Mouse (Mus musculus): ENCODE results near the gene Nacc2. TPM values are rescaled to one million over a fixed set of nuclear protein-coding genes. Genes with fewer than 3 reads are reported as not detected.
A peak's percentile ranks its signal among the peaks of the same experiment; 100 is the strongest.

The Nacc2 gene
- polyA plus RNA-seq, 1 experiment from 2014 or later: 5.5 TPM

DNA sequence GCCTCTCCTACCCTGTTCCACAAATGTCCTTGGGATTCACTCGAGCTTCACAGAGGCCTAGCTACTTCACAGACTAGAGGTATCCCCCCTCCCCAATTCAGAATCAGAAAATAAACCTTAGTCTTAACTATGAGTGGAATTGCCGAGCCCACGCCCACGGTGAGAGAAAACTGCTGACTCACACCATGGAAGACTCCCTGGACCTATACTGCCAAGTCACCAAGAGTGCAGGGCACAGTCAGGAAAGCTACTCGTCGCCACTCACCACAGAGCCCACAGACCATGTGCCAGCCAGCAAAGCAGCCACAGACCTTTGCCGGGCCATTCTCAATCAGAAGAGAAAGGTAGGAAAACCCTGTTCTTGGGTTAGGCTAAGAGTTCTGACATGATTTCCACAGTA is 54.8 kb downstream of the Nacc2 start:
- Histone ChIP-seq H3K4me3 (no peak overlapping the region), H3K9me3 (no peaks in the 10 kb centered on the region), H3K4me2 (no peak overlapping the region), H3K4me1 (0 out of 2 replicates have a peak, but pooled peaks cover 10% of the 10 kb centered on the region), H3K27ac (no peak overlapping the region), H3K27me3 (no peaks in the 10 kb centered on the region), H3K9ac (no peak overlapping the region), H3K36me3 (no peaks in the 10 kb centered on the region)
- ATAC-seq (ENCODE audit: insufficient number of reproducible peaks, low FRiP score, low TSS enrichment, low read depth): no peak
- 67% methylated on average over 7 of the region's 7 CpGs for WGBS

DNA sequence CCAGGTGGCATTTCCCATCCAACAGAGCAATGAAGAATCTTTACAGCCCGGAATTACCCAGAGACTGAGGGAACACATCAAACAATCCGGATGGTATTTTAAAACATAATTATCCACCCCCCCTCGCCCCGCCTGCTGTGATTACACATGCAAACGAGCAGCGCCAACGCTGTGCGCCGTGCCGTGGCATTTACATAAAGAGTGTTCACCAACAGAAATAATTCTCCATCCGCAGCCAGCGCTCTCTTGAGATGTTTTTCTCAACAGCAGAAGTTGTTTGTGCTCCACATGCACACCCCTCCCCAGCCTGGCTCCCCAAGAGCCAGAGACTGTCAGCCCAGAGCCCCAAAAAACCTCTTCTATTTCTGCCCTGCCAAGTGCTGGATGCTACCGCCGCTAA is 56.5 kb downstream of the Nacc2 start:
- H3K27me3 ChIP-seq: no peaks in the 10 kb centered on the region
- no peak overlapping the region for H3K9ac ChIP-seq
- no peak overlapping the region for H3K4me2 ChIP-seq
- H3K27ac ChIP-seq: no peak overlapping the region
- no peaks in the 10 kb centered on the region for H3K36me3 ChIP-seq
- H3K4me1 ChIP-seq: 0 out of 2 replicates have a peak, but pooled peaks cover 12% of the 10 kb centered on the region
- H3K4me3 ChIP-seq: no peak overlapping the region
- no peaks in the 10 kb centered on the region for H3K9me3 ChIP-seq
- no peak for ATAC-seq (ENCODE audit: insufficient number of reproducible peaks, low FRiP score, low TSS enrichment, low read depth)
- WGBS: 52% methylated on average over 14 of the region's 14 CpGs

DNA sequence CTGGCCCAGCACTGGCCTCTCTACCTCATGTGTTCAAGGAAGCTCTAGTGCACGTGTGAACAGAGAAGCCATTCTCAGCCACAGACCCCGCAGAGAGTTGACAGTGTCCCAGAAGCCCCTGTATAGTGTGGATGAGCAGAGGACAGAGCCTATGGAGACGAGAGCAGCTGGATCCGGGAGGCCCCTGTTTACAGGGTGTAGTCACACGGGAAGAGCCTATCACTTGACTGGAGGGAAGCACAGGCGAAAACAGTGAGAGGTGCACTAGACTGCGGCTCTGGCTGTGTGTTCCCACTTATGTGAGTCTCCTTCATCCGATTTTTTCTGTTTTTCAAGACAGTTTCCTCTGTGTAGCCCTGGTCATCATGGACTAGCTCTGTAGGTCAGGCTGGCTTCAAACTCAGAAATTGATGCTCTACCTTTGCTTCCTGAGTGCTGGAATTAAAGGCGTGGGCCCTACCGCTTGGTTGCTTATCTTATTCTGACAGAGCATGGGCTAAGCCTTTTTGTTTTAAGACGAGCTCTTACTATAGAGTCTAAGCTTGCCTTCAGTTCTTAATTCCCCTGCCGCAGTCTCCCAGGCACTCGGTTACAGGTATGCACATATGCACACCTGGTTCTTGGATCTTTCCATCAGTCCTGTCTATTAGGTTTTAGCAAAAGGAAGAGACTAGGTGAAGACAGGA is 60.1 kb downstream of the Nacc2 start:
- Histone ChIP-seq H3K4me1 (peaks cover 19% of the 10 kb centered on the region; the same call in 1 of the 2 replicates), H3K27me3 (no peaks in the 10 kb centered on the region), H3K4me2 (no peak overlapping the region), H3K27ac (no peak overlapping the region), H3K36me3 (peaks cover 6% of the 10 kb centered on the region; the same call in 1 of the 2 replicates), H3K4me3 (no peak overlapping the region), H3K9me3 (no peaks in the 10 kb centered on the region), H3K9ac (no peak overlapping the region)
- no peak for ATAC-seq (ENCODE audit: insufficient number of reproducible peaks, low FRiP score, low TSS enrichment, low read depth)
- 76% methylated on average over 13 of the region's 13 CpGs for WGBS

DNA sequence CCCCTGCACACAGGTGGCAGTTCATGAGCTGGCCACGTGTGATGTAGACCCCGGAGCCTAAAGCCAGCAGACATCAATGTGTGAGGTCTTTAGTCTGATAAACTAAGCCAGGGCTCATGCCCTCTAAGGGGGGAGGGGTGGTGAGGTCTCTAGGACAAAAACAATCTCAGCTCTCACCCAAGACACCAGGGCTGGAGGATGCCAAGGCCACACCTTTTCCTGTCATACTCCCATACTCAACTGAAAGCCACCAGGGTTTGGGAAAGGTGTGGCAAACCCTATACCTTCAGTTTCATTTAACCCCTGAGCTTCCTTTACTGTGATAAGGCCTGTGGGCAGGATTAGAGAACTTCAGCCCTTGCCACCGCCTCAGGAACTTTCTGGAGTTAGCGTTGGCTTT is 60.8 kb downstream of the Nacc2 start:
- no peak for ATAC-seq (ENCODE audit: insufficient number of reproducible peaks, low FRiP score, low TSS enrichment, low read depth)
- 61% methylated on average over 4 of the region's 4 CpGs for WGBS

DNA sequence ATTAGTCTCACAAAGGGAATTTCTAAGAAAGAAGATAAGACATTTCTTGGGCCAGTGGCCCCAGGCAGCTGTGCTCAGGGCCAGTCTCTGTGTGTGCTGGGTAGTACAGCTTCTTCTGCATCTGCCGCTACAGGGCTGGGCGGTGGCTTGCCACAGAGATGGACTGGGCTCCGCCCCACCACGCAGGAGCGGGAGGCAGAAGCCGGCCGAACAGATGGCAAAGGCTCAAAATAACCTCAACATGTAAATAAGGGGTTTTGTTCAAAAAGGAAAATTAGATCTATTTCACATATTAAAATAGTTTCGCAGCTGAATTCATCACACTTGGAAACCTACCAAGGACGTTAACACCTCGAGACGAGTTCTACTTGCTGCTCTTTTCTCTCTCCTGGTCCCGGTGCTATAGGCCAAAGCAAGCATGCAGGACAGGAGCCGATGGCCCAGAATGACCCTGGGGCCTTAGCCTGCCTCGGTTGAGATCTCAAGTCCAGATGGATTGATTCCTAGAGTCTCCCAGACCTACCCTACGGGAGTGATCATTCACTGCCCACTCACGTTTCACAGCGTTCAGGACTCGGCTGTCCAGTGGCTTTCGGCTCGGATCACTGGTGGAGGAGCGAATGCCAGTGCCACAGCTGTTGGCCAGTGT is 61.9 kb downstream of the Nacc2 start:
- H3K27me3 ChIP-seq: no peaks in the 10 kb centered on the region
- no peak overlapping the region for H3K4me3 ChIP-seq
- no peak for ATAC-seq (ENCODE audit: insufficient number of reproducible peaks, low FRiP score, low TSS enrichment, low read depth)
- no peak overlapping the region for H3K9ac ChIP-seq
- H3K4me1 ChIP-seq: peaks cover 19% of the 10 kb centered on the region; the same call in 1 of the 2 replicates
- peaks cover 6% of the 10 kb centered on the region; the same call in 1 of the 2 replicates for H3K36me3 ChIP-seq
- 0 out of 2 replicates have a peak overlapping the region, but pooled peaks have one; percentile 17 for H3K27ac ChIP-seq
- no peaks in the 10 kb centered on the region for H3K9me3 ChIP-seq
- WGBS: 55% methylated on average over 21 of the region's 21 CpGs
- H3K4me2 ChIP-seq: no peak overlapping the region

More for the DNA sequence above, 60.8 kb downstream of the Nacc2 start:
- H3K9ac ChIP-seq: no peak overlapping the region
- H3K4me1 ChIP-seq: peaks cover 19% of the 10 kb centered on the region; the same call in 1 of the 2 replicates
- no peaks in the 10 kb centered on the region for H3K27me3 ChIP-seq
- H3K4me2 ChIP-seq: no peak overlapping the region
- peaks cover 6% of the 10 kb centered on the region; the same call in 1 of the 2 replicates for H3K36me3 ChIP-seq
- H3K27ac ChIP-seq: no peak overlapping the region
- H3K4me3 ChIP-seq: no peak overlapping the region
- H3K9me3 ChIP-seq: no peaks in the 10 kb centered on the region

DNA sequence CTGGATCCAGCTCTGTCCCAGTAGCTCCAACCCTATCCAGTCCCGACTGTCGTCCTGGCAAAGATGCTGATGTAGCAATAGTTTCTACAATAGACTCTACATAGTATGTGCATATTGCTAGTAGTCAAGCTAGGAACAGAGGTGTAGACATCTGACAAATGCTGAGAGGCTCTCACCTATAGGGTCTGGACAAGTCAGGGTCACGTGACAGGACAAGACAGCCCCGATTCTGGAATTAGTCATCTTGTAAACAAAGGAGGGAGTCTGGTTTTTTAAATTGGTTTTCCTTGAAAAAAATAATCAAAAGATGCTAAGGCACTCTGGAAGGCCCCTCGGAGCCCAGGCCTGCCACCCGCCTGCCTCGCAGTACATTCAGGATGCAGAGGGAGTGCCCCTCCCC is 66.0 kb downstream of the Nacc2 start:
- Histone ChIP-seq H3K36me3 (peaks cover 6% of the 10 kb centered on the region; the same call in 1 of the 2 replicates), H3K9ac (no peak overlapping the region)
- ATAC-seq (ENCODE audit: insufficient number of reproducible peaks, low FRiP score, low TSS enrichment, low read depth): no peak

DNA sequence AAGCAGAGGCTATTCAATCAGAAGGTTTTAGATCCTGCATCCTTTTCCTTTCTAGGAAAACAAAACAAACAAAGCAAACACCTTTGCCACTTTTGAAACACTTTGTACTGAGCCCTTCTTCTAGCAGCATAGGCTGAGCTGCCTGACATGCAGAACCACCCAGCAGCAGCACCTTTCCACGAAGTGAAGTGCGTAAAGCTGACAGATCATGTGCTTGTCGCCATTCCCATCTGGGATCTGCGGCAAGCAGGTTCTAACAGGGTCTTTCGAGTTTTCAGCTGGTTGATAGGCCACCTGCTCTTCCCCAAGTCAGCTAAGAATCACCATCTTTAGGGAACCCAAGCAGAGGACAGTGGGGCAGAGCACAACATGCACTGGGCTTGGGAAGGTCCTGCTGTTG is 66.8 kb downstream of the Nacc2 start:
- 61% methylated on average over 5 of the region's 5 CpGs for WGBS
- Histone ChIP-seq H3K36me3 (peaks cover 6% of the 10 kb centered on the region; the same call in 1 of the 2 replicates), H3K9ac (no peak overlapping the region), H3K27me3 (no peaks in the 10 kb centered on the region), H3K27ac (no peak overlapping the region), H3K4me3 (no peak overlapping the region), H3K9me3 (no peaks in the 10 kb centered on the region), H3K4me2 (no peak overlapping the region), H3K4me1 (peaks cover 12% of the 10 kb centered on the region; the same call in 1 of the 2 replicates)
- ATAC-seq (ENCODE audit: insufficient number of reproducible peaks, low FRiP score, low TSS enrichment, low read depth): no peak

More for the DNA sequence above, 66.0 kb downstream of the Nacc2 start:
- H3K4me2 ChIP-seq: no peak overlapping the region
- no peaks in the 10 kb centered on the region for H3K9me3 ChIP-seq
- no peak overlapping the region for H3K27ac ChIP-seq
- peaks cover 17% of the 10 kb centered on the region; the same call in 1 of the 2 replicates for H3K4me1 ChIP-seq
- H3K27me3 ChIP-seq: no peaks in the 10 kb centered on the region
- WGBS: 80% methylated on average over 7 of the region's 7 CpGs
- no peak overlapping the region for H3K4me3 ChIP-seq

DNA sequence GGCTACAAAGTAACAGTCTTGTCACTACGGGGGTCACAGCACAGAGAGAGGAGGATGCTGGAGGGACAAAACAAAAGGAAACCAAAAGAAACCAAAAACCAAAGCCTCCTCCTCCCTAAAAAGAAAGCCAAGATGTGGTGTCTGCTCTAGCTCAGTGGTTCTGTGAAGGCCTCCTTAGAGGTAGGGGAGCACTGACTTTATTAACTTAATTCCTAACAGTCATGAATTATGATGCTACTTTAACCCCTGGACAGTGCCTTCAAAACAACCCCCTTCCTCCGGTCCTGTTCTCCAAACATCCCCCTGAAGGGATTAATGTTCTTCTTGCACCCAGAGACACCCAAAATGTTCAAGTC is 67.3 kb downstream of the Nacc2 start:
- Histone ChIP-seq H3K9me3 (no peaks in the 10 kb centered on the region), H3K9ac (no peak overlapping the region), H3K27me3 (no peaks in the 10 kb centered on the region), H3K36me3 (peaks cover 6% of the 10 kb centered on the region; the same call in 1 of the 2 replicates), H3K4me3 (no peak overlapping the region), H3K4me2 (no peak overlapping the region), H3K27ac (no peak overlapping the region), H3K4me1 (peaks cover 8% of the 10 kb centered on the region; the same call in 1 of the 2 replicates)
- ATAC-seq (ENCODE audit: insufficient number of reproducible peaks, low FRiP score, low TSS enrichment, low read depth): no peak
- WGBS: 54% methylated on average over 2 of the region's 2 CpGs

DNA sequence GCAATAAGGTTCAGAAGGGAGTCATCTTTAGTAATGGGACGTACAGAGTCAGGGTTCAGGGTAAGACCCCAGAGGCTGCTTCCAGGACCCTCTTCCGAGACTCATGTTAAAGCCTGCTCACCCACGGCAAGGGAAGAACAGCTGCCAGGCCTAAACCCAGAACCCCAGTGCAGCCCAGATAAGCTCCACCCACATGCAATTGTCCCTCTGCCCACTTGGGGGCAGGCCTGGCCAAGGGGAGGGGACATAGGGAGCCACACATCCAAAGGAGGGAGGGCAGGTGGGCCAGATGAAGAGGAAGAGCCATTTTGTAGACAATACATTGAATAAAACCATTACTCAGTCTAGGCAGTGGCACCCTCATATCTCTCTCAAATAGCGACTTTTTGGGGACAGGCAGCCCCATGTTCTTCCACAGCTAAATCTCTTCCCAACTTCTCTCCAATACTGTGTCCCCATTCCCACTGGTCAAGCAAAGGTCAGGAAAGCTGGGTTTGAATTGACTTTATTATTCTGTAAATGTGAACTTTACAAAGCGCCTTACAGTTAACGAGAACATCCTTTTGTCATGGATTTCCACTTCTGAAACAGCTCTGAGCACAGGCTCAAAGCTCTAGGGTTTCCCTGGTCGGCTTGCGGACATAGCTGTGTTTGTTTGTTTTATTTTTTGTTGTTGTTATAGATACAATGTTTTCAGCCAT is 67.8 kb downstream of the Nacc2 start:
- peaks cover 8% of the 10 kb centered on the region; the same call in 1 of the 2 replicates for H3K4me1 ChIP-seq
- WGBS: 46% methylated on average over 8 of the region's 8 CpGs
- no peaks in the 10 kb centered on the region for H3K27me3 ChIP-seq
- H3K27ac ChIP-seq: no peak overlapping the region
- H3K9ac ChIP-seq: no peak overlapping the region
- no peaks in the 10 kb centered on the region for H3K9me3 ChIP-seq
- ATAC-seq (ENCODE audit: insufficient number of reproducible peaks, low FRiP score, low TSS enrichment, low read depth): no peak
- H3K36me3 ChIP-seq: peaks cover 6% of the 10 kb centered on the region; the same call in 1 of the 2 replicates
- no peak overlapping the region for H3K4me2 ChIP-seq
- no peak overlapping the region for H3K4me3 ChIP-seq

DNA sequence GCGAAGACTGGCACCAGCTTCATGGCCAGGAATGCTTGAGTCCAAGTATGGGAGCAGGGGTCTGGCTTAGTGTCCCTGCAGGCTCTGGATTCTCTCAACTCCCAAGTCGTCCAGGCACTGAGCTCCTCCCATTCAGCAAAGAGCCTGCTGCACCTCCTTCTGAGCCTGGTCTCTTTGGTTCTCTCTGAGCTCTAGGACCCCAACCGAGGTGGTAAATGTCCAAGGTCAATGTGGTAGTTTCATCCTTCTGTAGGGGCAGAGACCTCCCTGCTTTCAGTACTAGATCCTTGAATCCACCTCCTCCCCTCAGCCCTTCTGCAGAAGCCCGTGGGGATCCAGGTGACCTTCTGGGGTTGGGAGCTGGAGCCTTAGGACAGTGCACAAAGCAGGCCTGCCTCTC is 70.2 kb downstream of the Nacc2 start:
- no peaks in the 10 kb centered on the region for H3K36me3 ChIP-seq
- H3K9me3 ChIP-seq: no peaks in the 10 kb centered on the region
- no peak overlapping the region for H3K4me2 ChIP-seq
- H3K9ac ChIP-seq: no peak overlapping the region
- ATAC-seq (ENCODE audit: insufficient number of reproducible peaks, low FRiP score, low TSS enrichment, low read depth): no peak
- 33% methylated on average over 4 of the region's 4 CpGs for WGBS
- H3K27ac ChIP-seq: no peak overlapping the region
- no peak overlapping the region for H3K4me3 ChIP-seq
- no peaks in the 10 kb centered on the region for H3K27me3 ChIP-seq
- H3K4me1 ChIP-seq: peaks cover 8% of the 10 kb centered on the region; the same call in 1 of the 2 replicates

DNA sequence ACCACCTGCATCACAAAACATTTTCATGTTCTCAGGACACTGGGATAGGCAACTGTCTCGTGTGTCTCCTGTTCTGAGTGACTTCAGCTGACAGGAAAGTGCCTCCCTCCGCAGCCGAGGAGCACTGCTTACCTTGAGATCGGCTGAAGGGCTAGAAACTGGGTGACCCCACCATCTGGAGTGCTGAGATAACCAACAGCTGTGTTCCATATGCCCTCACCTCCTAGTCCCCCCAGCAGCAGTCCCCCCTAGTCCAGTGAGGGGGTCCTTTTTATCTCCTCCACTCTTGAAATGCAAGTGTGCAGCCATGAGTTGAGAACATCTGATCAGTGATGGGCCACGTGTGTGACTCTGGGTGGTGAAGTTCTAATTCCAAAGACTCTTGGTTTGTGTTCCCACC is 74.2 kb downstream of the Nacc2 start:
- no peak overlapping the region for H3K27ac ChIP-seq
- 0 out of 2 replicates have a peak, but pooled peaks cover 3% of the 10 kb centered on the region for H3K27me3 ChIP-seq
- no peaks in the 10 kb centered on the region for H3K9me3 ChIP-seq
- no peak overlapping the region for H3K9ac ChIP-seq
- no peak overlapping the region for H3K4me3 ChIP-seq
- ATAC-seq (ENCODE audit: insufficient number of reproducible peaks, low FRiP score, low TSS enrichment, low read depth): no peak
- 56% methylated on average over 5 of the region's 5 CpGs for WGBS
- H3K4me1 ChIP-seq: peaks cover 3% of the 10 kb centered on the region; the same call in 1 of the 2 replicates
- H3K36me3 ChIP-seq: no peaks in the 10 kb centered on the region
- no peak overlapping the region for H3K4me2 ChIP-seq

Data from limb, embryonic 15.5 days (tissue).